Mouse (Mus musculus) hindbrain, embryonic 11.5 days (tissue): ENCODE measurements around the gene Bahcc1. TPM values are rescaled to one million over a fixed set of nuclear protein-coding genes. Genes with fewer than 3 reads are reported as not detected.
A peak's percentile ranks its signal among the peaks of the same experiment; 100 is the strongest.

Experiments
- ATAC-seq: fragments of 200-750 bp; cut with Nextera tagmentation; 2 replicates; pipeline ENCODE4 v1.8.0; 2017; ENCODE audit warnings: mild to moderate bottlenecking, moderate TSS enrichment, moderate library complexity; ENCODE audit not compliant: low FRiP score
- DNase-seq: peaks from one replicate; pipeline ENCODE4 v3.0.0-alpha.2; 2015; ENCODE audit warnings: low spot score
- H3K27ac ChIP-seq: fragments of 300-500 bp; sonication (generic); 2 replicates; pipeline ENCODE4 v1.5.1; 2014; ENCODE audit warnings: mild to moderate bottlenecking, low read depth, low read length
- H3K27me3 ChIP-seq: fragments of 300-500 bp; sonication (generic); 2 replicates; pipeline ENCODE4 v1.6.1; 2014; ENCODE audit warnings: mild to moderate bottlenecking, low read length, moderate library complexity, mixed read lengths; ENCODE audit not compliant: control insufficient read depth, insufficient read depth
- H3K36me3 ChIP-seq: fragments of 300-500 bp; sonication (generic); 2 replicates; pipeline ENCODE4 v1.6.1; 2014; ENCODE audit warnings: mild to moderate bottlenecking, low read length, moderate library complexity, mixed read lengths; ENCODE audit not compliant: control insufficient read depth, insufficient read depth
- H3K4me1 ChIP-seq: fragments of 300-500 bp; sonication (generic); replicated peaks from 2 replicates; pipeline ENCODE4 v1.6.1; 2014; ENCODE audit warnings: low read length, mixed read lengths; ENCODE audit not compliant: control insufficient read depth, insufficient read depth
- H3K4me2 ChIP-seq: fragments of 300-500 bp; sonication (generic); replicated peaks from 2 replicates; pipeline ENCODE4 v1.6.1; 2014; ENCODE audit warnings: mild to moderate bottlenecking, low read depth, low read length
- H3K4me3 ChIP-seq: fragments of 300-500 bp; sonication (generic); 2 replicates; pipeline ENCODE4 v1.5.1; 2014; ENCODE audit warnings: low read depth, low read length
- H3K9ac ChIP-seq: fragments of 300-500 bp; sonication (generic); 2 replicates; pipeline ENCODE4 v1.6.1; 2014; ENCODE audit warnings: low read depth, low read length
- H3K9me3 ChIP-seq: fragments of 300-500 bp; sonication (generic); 2 replicates; pipeline ENCODE4 v1.6.1; 2016; ENCODE audit warnings: low read length; ENCODE audit not compliant: control insufficient read depth
- WGBS: fragments of 180-500 bp; shearing (Covaris S2); extraction: QIAGEN DNeasy Blood & Tissue Kit; methylation state at CpG from one replicate; pipeline ENCODE4 v1.1.7; 2014; 5-methylcytosine and 5-hydroxymethylcytosine counted together
- polyA plus RNA-seq: library from polyadenylated mRNA; unstranded; fragments of >200 nt; fragmentation: Nextera tagmentation; extraction: Ambion mirVana; gene quantifications from 2 replicates; pipeline ENCODE4 v1.2.1, GENCODE M21; 2014

Bahcc1 gene
- 18.1 and 23.1 TPM in 2 replicates for polyA plus RNA-seq

- DNase-seq (peak; percentile 100), ATAC-seq (peak; percentile 89)
- Histone ChIP-seq H3K27me3 (no peaks in the 10 kb centered on the region), H3K4me2 (peak within 1 kb of the TSS; percentile 95), H3K4me3 (peak within 1 kb of the TSS; percentile 87), H3K27ac (peak within 1 kb of the TSS; percentile 99), H3K9ac (peak within 1 kb of the TSS; percentile 99), H3K9me3 (no peaks in the 10 kb centered on the region), H3K4me1 (peaks cover 21% of the 10 kb centered on the region), H3K36me3 (no peaks in the 10 kb centered on the region)
- 1% methylated on average over 36 of the region's 36 CpGs for WGBS
Measured at GRCm38 (mm10) chr11:120232230-120233097, at the start of gene Bahcc1. TSS of gene Bahcc1 (plus strand) at chr11:120232947.

- H3K4me1 ChIP-seq = peaks cover 36% of the 10 kb centered on the region
- no peaks in the 10 kb centered on the region for H3K36me3 ChIP-seq
- ATAC-seq = no peak
- H3K9ac ChIP-seq = peak overlapping the region; percentile 100; the same call in 1 of the 2 replicates
- WGBS = 0% methylated on average over 1 of the region's 1 CpGs
- 0 out of 2 replicates have a peak overlapping the region, but pooled peaks have one; percentile 3 for H3K4me2 ChIP-seq
- DNase-seq = no peak
- no peak overlapping the region for H3K4me3 ChIP-seq
- H3K9me3 ChIP-seq = no peaks in the 10 kb centered on the region
- peak overlapping the region; percentile 99 for H3K27ac ChIP-seq
- H3K27me3 ChIP-seq = no peaks in the 10 kb centered on the region
Measured at GRCm38 (mm10) chr11:120183180-120183579, 49.6 kb upstream of the Bahcc1 start.

- ATAC-seq (no peak), DNase-seq (peak; percentile 35)
- no peaks in the 10 kb centered on the region for H3K9me3 ChIP-seq
- peak overlapping the region; percentile 3; the same call in 1 of the 2 replicates for H3K4me3 ChIP-seq
- peak overlapping the region; percentile 100 for H3K4me2 ChIP-seq
- peak overlapping the region; percentile 100 for H3K9ac ChIP-seq
- peak overlapping the region; percentile 99 for H3K27ac ChIP-seq
- peaks cover 36% of the 10 kb centered on the region for H3K4me1 ChIP-seq
- H3K36me3 ChIP-seq = no peaks in the 10 kb centered on the region
- H3K27me3 ChIP-seq = no peaks in the 10 kb centered on the region
- WGBS = 10% methylated on average over 11 of the region's 11 CpGs
Measured at GRCm38 (mm10) chr11:120183708-120184107, 49.0 kb upstream of the Bahcc1 start.

- H3K36me3 ChIP-seq = no peaks in the 10 kb centered on the region
- peak; percentile 68 for DNase-seq
- H3K4me1 ChIP-seq = peaks cover 36% of the 10 kb centered on the region
- no peaks in the 10 kb centered on the region for H3K9me3 ChIP-seq
- H3K9ac ChIP-seq = peak overlapping the region; percentile 100
- H3K27me3 ChIP-seq = no peaks in the 10 kb centered on the region
- under 1% methylated on average over 16 of the region's 16 CpGs for WGBS
- H3K4me2 ChIP-seq = peak overlapping the region; percentile 100
- peak; percentile 28; the same call in 1 of the 2 replicates for ATAC-seq
- peak overlapping the region; percentile 99 for H3K27ac ChIP-seq
- H3K4me3 ChIP-seq = peak overlapping the region; percentile 90
Measured at GRCm38 (mm10) chr11:120184371-120185315, 48.1 kb upstream of the Bahcc1 start.

GRCm38 (mm10) chr11:120185316-120186141 lies 47.2 kb upstream of the Bahcc1 start:
- peak; percentile 82 for DNase-seq
- Histone ChIP-seq H3K9me3 (no peaks in the 10 kb centered on the region), H3K9ac (peak overlapping the region; percentile 100), H3K27me3 (no peaks in the 10 kb centered on the region), H3K36me3 (no peaks in the 10 kb centered on the region), H3K27ac (peak overlapping the region; percentile 99), H3K4me3 (peak overlapping the region; percentile 90), H3K4me1 (peaks cover 40% of the 10 kb centered on the region), H3K4me2 (peak overlapping the region; percentile 100)
- ATAC-seq = 0 out of 2 replicates have a peak, but pooled peaks have one; percentile 15
- WGBS = under 1% methylated on average over 54 of the region's 54 CpGs

GRCm38 (mm10) chr11:120186145-120186740 lies 46.5 kb upstream of the Bahcc1 start:
- no peaks in the 10 kb centered on the region for H3K9me3 ChIP-seq
- peaks cover 41% of the 10 kb centered on the region for H3K4me1 ChIP-seq
- H3K4me2 ChIP-seq = peak overlapping the region; percentile 100
- peak overlapping the region; percentile 99 for H3K27ac ChIP-seq
- peak overlapping the region; percentile 100 for H3K9ac ChIP-seq
- ATAC-seq (no peak), DNase-seq (peak; percentile 50)
- peak overlapping the region; percentile 90 for H3K4me3 ChIP-seq
- H3K27me3 ChIP-seq = no peaks in the 10 kb centered on the region
- H3K36me3 ChIP-seq = no peaks in the 10 kb centered on the region
- 4% methylated on average over 18 of the region's 18 CpGs for WGBS

- ATAC-seq = no peak
- 1% methylated on average over 20 of the region's 20 CpGs for whole genome bisulfite sequencing
Measured at GRCm38 (mm10) chr11:120186821-120187235, 45.9 kb upstream of the Bahcc1 start.

More at GRCm38 (mm10) chr11:120186821-120187235, 45.9 kb upstream of the Bahcc1 start:
- Histone ChIP-seq H3K4me2 (peak overlapping the region; percentile 100), H3K9me3 (no peaks in the 10 kb centered on the region), H3K9ac (peak overlapping the region; percentile 100), H3K4me3 (peak overlapping the region; percentile 90), H3K27me3 (no peaks in the 10 kb centered on the region), H3K27ac (peak overlapping the region; percentile 99), H3K4me1 (peaks cover 41% of the 10 kb centered on the region), H3K36me3 (no peaks in the 10 kb centered on the region)
- DNase-seq = peak; percentile 82
